Mouse (Mus musculus): ENCODE data around the gene Emc4. TPM values are rescaled to one million over a fixed set of nuclear protein-coding genes. Genes with fewer than 3 reads are reported as not detected.
A peak's percentile ranks its signal among the peaks of the same experiment; 100 is the strongest.

The Emc4 gene
- total RNA-seq, 2 experiments from 2014 or later = 160 to 166 TPM

- DNase-seq (ENCODE audit: low spot score in 2 of 2) = no peak
These were observed 26.7 kb downstream of the Emc4 start for GRCm38 (mm10) chr2:112341117-112341516.

- DNase-seq (ENCODE audit: low spot score in 2 of 2) = no peak
These were observed 28.1 kb downstream of the Emc4 start for GRCm38 (mm10) chr2:112339736-112340135.

GRCm38 (mm10) chr2:112337211-112337610, 30.6 kb downstream of the Emc4 start:
- no peak for DNase-seq (ENCODE audit: low spot score in 2 of 2)

- no peak for DNase-seq (ENCODE audit: low spot score in 2 of 2)
These were observed 35.6 kb downstream of the Emc4 start for GRCm38 (mm10) chr2:112332051-112332898.

GRCm38 (mm10) chr2:112328069-112328777, 39.6 kb downstream of the Emc4 start:
- DNase-seq (ENCODE audit: low spot score in 2 of 2) = no peak

GRCm38 (mm10) chr2:112318905-112319304, 48.9 kb downstream of the Emc4 start:
- peak in 1 of 2 experiments; percentile 12 for DNase-seq (ENCODE audit: low spot score in 2 of 2)

GRCm38 (mm10) chr2:112318227-112318626, 49.6 kb downstream of the Emc4 start:
- no peak for DNase-seq (ENCODE audit: low spot score in 2 of 2)

- DNase-seq (ENCODE audit: low spot score in 2 of 2) = no peak
These were observed 52.2 kb downstream of the Emc4 start for GRCm38 (mm10) chr2:112315638-112316037.

Other genes starting within 250 kb of the Emc4 start
- not detected for gene Olfr1316, start 233.1 kb downstream of the Emc4 start, total RNA-seq (2021)
- gene Olfr1317, start 227.7 kb downstream of the Emc4 start, total RNA-seq (2021) = not detected
- not detected for gene Olfr1318, start 213.8 kb downstream of the Emc4 start, total RNA-seq (2021)
- gene Lpcat4, start 128.6 kb downstream of the Emc4 start, total RNA-seq (2021) = 10 to 100 TPM; 61.9 to 78.3 TPM
- gene Nutm1, start 108.7 kb downstream of the Emc4 start, total RNA-seq (2021) = not detected
- gene Nop10, start 106.1 kb downstream of the Emc4 start, total RNA-seq (2021) = 10 to 100 TPM; 66.1 to 67.8 TPM
- 10 to 100 TPM; 84.5 to 95.5 TPM for gene Slc12a6, start 102.2 kb downstream of the Emc4 start, total RNA-seq (2021)
- gene Gm21985, start 101.7 kb downstream of the Emc4 start, total RNA-seq (2021) = 1 to 10 TPM in 1 of 2 experiments, under 1 TPM in 1; 0.98 to 1.8 TPM
- 10 to 100 TPM; 11.2 to 12.0 TPM for gene Katnbl1, start 11.2 kb upstream of the Emc4 start, total RNA-seq (2021)
- gene Emc7, start 87.0 kb upstream of the Emc4 start, total RNA-seq (2021) = 10 to 100 TPM; 38.8 to 39.6 TPM
- gene Chrm5, start 112.7 kb upstream of the Emc4 start, total RNA-seq (2021) = 10 to 100 TPM; 10.3 to 12.4 TPM
- gene Aven, start 124.9 kb upstream of the Emc4 start, total RNA-seq (2021) = 1 to 10 TPM; 7.9 to 8.0 TPM

Measured in layer of hippocampus, postnatal 14 days (tissue).